Mouse (Mus musculus): ENCODE results near the gene Megf11. TPM values are rescaled to one million over a fixed set of nuclear protein-coding genes. Genes with fewer than 3 reads are reported as not detected.

Megf11 gene
- polyA plus RNA-seq, 1 experiment from 2014 or later = 0.97 TPM

DNA sequence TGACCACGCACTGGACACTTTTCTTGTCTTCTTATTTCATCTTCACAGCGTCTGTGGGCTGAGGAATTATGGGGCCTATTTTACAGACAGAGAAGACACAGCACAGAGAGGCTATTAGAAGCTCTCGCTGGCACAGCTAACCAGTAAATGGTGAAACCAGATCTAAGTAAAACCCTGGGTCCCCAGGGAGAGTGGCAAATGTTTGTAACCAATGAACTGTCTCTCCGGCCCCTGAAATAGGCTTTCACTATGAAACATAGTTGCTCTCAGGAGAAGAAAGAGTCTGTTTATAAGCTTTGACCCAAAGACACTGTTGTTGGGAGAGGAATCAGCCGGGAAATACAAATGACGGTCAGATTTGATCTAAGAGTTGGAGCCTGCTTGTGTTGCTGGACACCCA lies 162.9 kb downstream of the Megf11 start:
- no peak overlapping the region for H3K9ac ChIP-seq (replicated peaks)
- H3K4me3 ChIP-seq (replicated peaks) = no peak overlapping the region
- H3K4me2 ChIP-seq = no peak overlapping the region
- no peak overlapping the region for H3K27ac ChIP-seq
- H3K36me3 ChIP-seq = no peaks in the 10 kb centered on the region
- 77% methylated on average over 6 of the region's 6 CpGs for WGBS
- peaks cover 5% of the 10 kb centered on the region; the same call in 1 of the 2 replicates for H3K27me3 ChIP-seq
- 0 out of 2 replicates have a peak, but pooled peaks cover 7% of the 10 kb centered on the region for H3K4me1 ChIP-seq (replicated peaks)
- H3K9me3 ChIP-seq = no peaks in the 10 kb centered on the region
- ATAC-seq (ENCODE audit: insufficient number of reproducible peaks, insufficient read depth, low FRiP score, low TSS enrichment, low read depth) = no peak

DNA sequence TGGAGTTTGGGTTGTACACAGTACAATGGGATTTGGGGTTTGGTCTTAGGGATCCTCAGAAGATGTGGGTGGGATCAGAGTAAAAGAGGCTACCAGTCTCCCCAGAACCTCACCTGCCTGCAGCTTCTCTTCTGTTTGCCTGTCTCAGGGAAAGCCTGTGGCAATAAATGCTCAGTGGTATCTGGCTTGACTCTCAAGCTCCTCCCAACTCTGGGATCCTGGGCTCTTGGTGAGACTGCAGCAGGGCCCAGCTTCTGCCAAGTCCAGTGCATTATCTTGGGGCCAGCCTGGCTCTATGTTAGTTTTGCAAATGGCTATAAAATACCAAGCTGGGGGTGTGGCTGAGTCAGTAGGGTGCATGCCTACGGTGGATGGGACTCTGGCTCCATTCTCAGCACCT lies 165.9 kb downstream of the Megf11 start:
- WGBS = 88% methylated on average over 1 of the region's 1 CpGs
- Histone ChIP-seq H3K9ac (replicated peaks) (no peak overlapping the region), H3K27me3 (peaks cover 17% of the 10 kb centered on the region), H3K4me1 (replicated peaks) (0 out of 2 replicates have a peak, but pooled peaks cover 3% of the 10 kb centered on the region), H3K27ac (no peak overlapping the region), H3K4me3 (replicated peaks) (no peak overlapping the region), H3K9me3 (no peaks in the 10 kb centered on the region), H3K36me3 (no peaks in the 10 kb centered on the region), H3K4me2 (no peak overlapping the region)
- ATAC-seq (ENCODE audit: insufficient number of reproducible peaks, insufficient read depth, low FRiP score, low TSS enrichment, low read depth) = no peak

DNA sequence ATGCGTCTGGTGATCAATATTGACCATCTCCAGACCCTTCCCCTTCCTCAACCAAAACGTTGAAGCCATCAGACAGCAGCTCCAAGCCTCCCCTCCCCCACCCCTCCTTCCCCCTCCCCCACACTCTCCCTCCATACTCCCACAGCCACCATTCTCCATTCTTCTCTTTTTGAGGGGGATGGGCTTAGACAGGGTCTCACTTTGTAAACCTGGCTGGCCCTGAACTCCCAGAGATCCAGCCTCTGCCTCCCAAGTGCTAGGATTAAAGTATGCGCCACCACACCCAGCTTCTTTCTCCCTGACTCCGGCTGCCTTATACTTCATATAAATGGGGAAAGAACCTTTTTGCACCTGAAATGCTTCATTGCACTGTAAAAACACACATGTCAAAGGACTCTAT lies 166.6 kb downstream of the Megf11 start:
- no peak overlapping the region for H3K4me2 ChIP-seq
- no peak overlapping the region for H3K9ac ChIP-seq (replicated peaks)
- peaks cover 18% of the 10 kb centered on the region for H3K27me3 ChIP-seq
- no peak overlapping the region for H3K4me3 ChIP-seq (replicated peaks)
- no peak overlapping the region for H3K27ac ChIP-seq
- WGBS = 66% methylated on average over 4 of the region's 4 CpGs
- H3K4me1 ChIP-seq (replicated peaks) = no peaks in the 10 kb centered on the region
- no peak for ATAC-seq (ENCODE audit: insufficient number of reproducible peaks, insufficient read depth, low FRiP score, low TSS enrichment, low read depth)
- H3K9me3 ChIP-seq = no peaks in the 10 kb centered on the region
- no peaks in the 10 kb centered on the region for H3K36me3 ChIP-seq

DNA sequence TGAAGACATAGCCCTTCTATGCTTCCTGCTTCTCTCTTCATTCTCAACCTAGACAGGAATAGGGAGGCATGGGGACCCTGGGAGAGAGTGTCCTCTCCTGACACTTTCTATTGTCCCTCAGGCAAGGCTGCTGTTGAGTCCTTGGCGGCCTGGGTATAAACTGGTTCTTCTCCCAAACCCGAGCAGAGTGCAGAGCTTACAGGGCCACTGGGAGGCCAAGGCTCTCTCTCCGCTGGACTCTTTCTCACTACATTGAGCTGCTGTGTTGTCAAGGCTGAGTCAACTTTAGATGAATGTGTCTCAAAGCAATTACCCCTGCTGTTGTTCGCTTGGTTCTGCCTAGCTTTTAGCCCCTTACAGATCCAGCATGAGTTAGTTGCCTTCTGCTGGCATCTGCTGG lies 168.0 kb downstream of the Megf11 start:
- H3K27ac ChIP-seq = no peak overlapping the region
- no peak for ATAC-seq (ENCODE audit: insufficient number of reproducible peaks, insufficient read depth, low FRiP score, low TSS enrichment, low read depth)
- H3K27me3 ChIP-seq = peaks cover 18% of the 10 kb centered on the region
- H3K9ac ChIP-seq (replicated peaks) = no peak overlapping the region
- H3K9me3 ChIP-seq = no peaks in the 10 kb centered on the region
- no peak overlapping the region for H3K4me3 ChIP-seq (replicated peaks)
- H3K36me3 ChIP-seq = no peaks in the 10 kb centered on the region
- 68% methylated on average over 4 of the region's 4 CpGs for WGBS
- no peaks in the 10 kb centered on the region for H3K4me1 ChIP-seq (replicated peaks)
- H3K4me2 ChIP-seq = no peak overlapping the region

DNA sequence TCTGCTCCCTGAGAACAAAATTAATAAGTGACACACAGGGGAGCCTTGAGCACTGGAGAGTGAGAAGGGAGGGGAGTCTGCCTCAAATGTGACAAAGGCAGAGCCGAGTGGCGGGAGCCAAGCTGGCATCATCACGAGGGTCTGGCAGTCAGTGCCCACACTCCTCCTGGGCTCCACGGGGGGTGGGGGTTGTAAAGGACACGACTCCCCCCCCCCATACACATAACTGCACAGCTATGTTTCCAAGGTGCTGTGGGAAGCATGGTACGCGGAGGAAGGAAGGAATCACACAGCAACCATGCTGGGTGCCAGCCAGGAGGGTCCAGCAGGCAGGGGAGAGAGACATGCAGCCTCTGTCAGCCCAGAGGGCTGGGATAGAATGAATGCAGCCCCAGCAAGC lies 170.2 kb downstream of the Megf11 start:
- no peak for ATAC-seq (ENCODE audit: insufficient number of reproducible peaks, insufficient read depth, low FRiP score, low TSS enrichment, low read depth)
- no peak overlapping the region for H3K4me3 ChIP-seq (replicated peaks)
- no peaks in the 10 kb centered on the region for H3K4me1 ChIP-seq (replicated peaks)
- H3K27me3 ChIP-seq = peaks cover 18% of the 10 kb centered on the region
- no peak overlapping the region for H3K4me2 ChIP-seq
- H3K36me3 ChIP-seq = no peaks in the 10 kb centered on the region
- H3K27ac ChIP-seq = no peak overlapping the region
- 68% methylated on average over 7 of the region's 7 CpGs for WGBS
- no peak overlapping the region for H3K9ac ChIP-seq (replicated peaks)
- no peaks in the 10 kb centered on the region for H3K9me3 ChIP-seq

DNA sequence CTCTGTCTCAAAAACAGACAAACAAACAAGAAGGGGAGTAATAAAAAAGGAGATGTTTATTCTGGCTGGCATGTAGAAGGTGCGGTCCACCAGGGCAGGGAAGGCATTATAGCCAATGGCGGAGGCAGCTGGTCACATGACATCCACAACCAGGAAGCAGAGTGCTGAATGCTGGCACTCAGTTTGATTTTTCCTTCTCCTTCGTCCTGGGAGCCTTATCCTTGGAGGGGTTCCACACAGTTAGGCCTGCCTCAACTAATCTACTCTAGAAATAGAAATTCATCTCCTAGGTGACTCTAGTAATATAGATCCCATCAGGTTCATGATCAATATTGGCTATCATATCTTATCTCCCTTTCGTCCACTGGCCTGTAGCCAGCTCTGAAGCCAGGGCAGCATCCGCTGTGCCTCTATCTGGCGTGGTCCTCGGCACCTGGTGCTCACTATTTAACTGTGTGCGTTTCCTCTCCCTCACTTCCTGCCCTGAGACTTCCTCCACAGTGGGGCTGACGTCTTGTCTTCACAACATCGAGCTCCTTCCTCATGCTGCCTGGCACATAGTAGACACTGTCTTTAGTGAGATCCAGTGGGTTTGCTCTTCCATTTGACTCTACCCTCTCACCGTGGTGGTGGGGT lies 171.8 kb downstream of the Megf11 start:
- H3K4me2 ChIP-seq = no peak overlapping the region
- no peaks in the 10 kb centered on the region for H3K9me3 ChIP-seq
- peaks cover 7% of the 10 kb centered on the region for H3K4me1 ChIP-seq (replicated peaks)
- no peak overlapping the region for H3K27ac ChIP-seq
- H3K36me3 ChIP-seq = no peaks in the 10 kb centered on the region
- no peak for ATAC-seq (ENCODE audit: insufficient number of reproducible peaks, insufficient read depth, low FRiP score, low TSS enrichment, low read depth)
- peaks cover 23% of the 10 kb centered on the region for H3K27me3 ChIP-seq
- no peak overlapping the region for H3K4me3 ChIP-seq (replicated peaks)
- WGBS = 84% methylated on average over 11 of the region's 11 CpGs
- no peak overlapping the region for H3K9ac ChIP-seq (replicated peaks)

DNA sequence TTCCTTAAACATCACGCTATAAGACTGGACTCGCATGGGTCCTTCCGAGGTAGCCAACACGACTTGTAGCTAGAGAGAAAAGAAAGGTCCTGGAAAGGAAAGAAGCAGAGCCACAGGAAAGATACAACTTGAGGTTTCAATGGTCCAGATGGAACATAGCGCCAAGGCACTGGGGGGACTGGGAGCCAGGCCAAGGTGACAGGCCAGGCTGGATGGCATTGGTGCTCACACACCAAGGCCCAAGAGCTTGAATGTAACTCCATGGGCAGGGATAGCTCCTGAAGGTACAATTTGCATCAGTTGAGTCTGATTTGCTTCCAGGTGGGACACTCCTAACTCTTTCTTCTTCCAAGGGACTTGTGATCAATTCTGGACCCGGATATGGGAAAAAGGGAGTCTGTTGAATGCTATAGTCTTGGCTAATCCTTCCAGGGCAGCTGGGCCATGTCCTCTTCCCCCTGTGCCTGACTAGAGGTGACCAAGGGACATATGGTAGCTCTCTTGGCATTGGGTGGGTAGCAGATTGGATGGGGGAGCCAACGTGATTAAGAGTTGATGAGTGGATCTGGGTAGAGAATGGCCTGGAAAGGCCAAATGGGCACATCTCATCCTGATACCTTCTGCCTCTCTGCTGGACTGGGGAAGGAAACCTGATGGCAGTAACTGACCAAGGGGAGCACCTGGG lies 172.6 kb downstream of the Megf11 start:
- 92% methylated on average over 7 of the region's 7 CpGs for WGBS
- peaks cover 10% of the 10 kb centered on the region for H3K4me1 ChIP-seq (replicated peaks)
- H3K27me3 ChIP-seq = peaks cover 21% of the 10 kb centered on the region

DNA sequence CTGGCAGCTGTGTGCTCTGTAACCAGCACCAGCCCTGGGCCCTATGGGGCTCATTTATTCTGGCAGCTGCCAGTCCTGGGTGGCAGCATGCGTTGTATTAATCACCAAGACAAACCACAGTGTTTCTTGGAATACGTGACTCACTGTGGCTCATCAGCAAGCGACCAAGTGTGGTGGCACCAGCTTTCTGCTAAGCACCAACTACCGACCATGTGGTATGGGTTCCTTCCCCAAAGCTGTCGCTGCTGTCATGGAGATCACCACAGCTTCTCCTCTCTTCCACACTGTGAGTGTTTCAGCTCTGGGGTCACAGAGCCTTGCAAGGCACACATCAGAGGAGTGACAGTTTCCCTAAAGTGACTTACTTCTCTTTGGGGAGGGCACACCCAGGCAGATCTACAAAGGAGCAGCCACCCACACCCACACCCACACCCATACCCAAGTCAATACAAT lies 178.9 kb downstream of the Megf11 start:
- Histone ChIP-seq H3K9me3 (peaks cover 9% of the 10 kb centered on the region; the same call in 1 of the 2 replicates), H3K9ac (replicated peaks) (no peak overlapping the region), H3K27ac (no peak overlapping the region), H3K36me3 (no peaks in the 10 kb centered on the region), H3K4me2 (no peak overlapping the region), H3K4me1 (replicated peaks) (peaks cover 36% of the 10 kb centered on the region), H3K4me3 (replicated peaks) (no peak overlapping the region), H3K27me3 (peaks cover 4% of the 10 kb centered on the region; the same call in 1 of the 2 replicates)
- no peak for ATAC-seq (ENCODE audit: insufficient number of reproducible peaks, insufficient read depth, low FRiP score, low TSS enrichment, low read depth)
- 82% methylated on average over 5 of the region's 5 CpGs for WGBS

More for the DNA sequence above, 172.6 kb downstream of the Megf11 start:
- no peak for ATAC-seq (ENCODE audit: insufficient number of reproducible peaks, insufficient read depth, low FRiP score, low TSS enrichment, low read depth)
- Histone ChIP-seq H3K36me3 (no peaks in the 10 kb centered on the region), H3K9me3 (peaks cover 4% of the 10 kb centered on the region; the same call in 1 of the 2 replicates), H3K27ac (no peak overlapping the region), H3K4me2 (no peak overlapping the region), H3K9ac (replicated peaks) (no peak overlapping the region), H3K4me3 (replicated peaks) (no peak overlapping the region)

DNA sequence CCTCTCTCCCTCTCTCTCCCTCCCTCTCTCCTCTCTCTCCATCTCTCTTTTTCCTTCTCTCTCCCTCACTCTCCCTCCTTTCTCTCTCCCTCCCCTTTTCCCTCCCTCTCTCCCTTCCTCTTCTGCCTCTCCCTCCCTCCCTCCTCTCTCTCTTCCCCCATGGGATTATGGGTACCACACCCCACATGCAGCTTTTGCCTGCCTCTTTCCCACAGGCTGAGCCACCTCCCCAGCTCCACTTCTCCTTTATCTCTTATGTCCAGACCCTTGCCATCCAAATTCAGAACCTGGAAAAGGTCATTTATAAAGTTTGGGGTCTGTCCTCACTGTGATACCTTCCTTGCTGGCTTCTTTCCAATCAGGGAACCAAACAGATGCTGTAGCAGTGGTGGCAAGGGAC lies 180.5 kb downstream of the Megf11 start:
- no peak overlapping the region for H3K4me3 ChIP-seq (replicated peaks)
- H3K9me3 ChIP-seq = peaks cover 9% of the 10 kb centered on the region; the same call in 1 of the 2 replicates
- ATAC-seq (ENCODE audit: insufficient number of reproducible peaks, insufficient read depth, low FRiP score, low TSS enrichment, low read depth) = no peak
- H3K27ac ChIP-seq = 0 out of 2 replicates have a peak overlapping the region, but pooled peaks have one; percentile 12
- no peak overlapping the region for H3K4me2 ChIP-seq
- no peak overlapping the region for H3K9ac ChIP-seq (replicated peaks)
- peaks cover 5% of the 10 kb centered on the region; the same call in 1 of the 2 replicates for H3K27me3 ChIP-seq
- H3K4me1 ChIP-seq (replicated peaks) = peaks cover 40% of the 10 kb centered on the region
- H3K36me3 ChIP-seq = no peaks in the 10 kb centered on the region

DNA sequence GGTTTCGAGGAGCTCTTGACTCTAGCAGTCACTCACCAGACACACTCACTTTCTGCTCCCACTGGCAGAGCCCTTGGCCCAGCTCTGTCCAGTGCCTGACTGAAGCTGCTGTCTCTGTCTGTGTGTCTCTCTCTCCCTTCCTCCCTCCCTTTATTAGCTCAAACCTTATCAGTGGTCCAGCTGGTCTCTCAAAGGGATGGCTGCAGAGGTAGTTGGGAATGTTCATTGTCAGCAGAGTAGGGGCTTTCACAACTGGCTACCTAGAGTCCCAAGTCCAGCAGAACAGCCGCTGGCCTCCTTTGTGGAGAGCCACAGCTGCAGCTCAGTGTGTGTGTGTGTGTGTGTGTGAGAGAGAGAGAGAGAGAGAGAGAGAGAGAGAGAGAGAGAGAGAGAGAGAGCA lies 180.9 kb downstream of the Megf11 start:
- WGBS = 39% methylated on average over 2 of the region's 2 CpGs
- Histone ChIP-seq H3K9me3 (peaks cover 9% of the 10 kb centered on the region; the same call in 1 of the 2 replicates), H3K27ac (0 out of 2 replicates have a peak overlapping the region, but pooled peaks have one; percentile 12), H3K9ac (replicated peaks) (no peak overlapping the region), H3K4me3 (replicated peaks) (no peak overlapping the region), H3K27me3 (peaks cover 8% of the 10 kb centered on the region; the same call in 1 of the 2 replicates), H3K4me2 (no peak overlapping the region), H3K36me3 (no peaks in the 10 kb centered on the region), H3K4me1 (replicated peaks) (peaks cover 41% of the 10 kb centered on the region)
- ATAC-seq (ENCODE audit: insufficient number of reproducible peaks, insufficient read depth, low FRiP score, low TSS enrichment, low read depth) = no peak

DNA sequence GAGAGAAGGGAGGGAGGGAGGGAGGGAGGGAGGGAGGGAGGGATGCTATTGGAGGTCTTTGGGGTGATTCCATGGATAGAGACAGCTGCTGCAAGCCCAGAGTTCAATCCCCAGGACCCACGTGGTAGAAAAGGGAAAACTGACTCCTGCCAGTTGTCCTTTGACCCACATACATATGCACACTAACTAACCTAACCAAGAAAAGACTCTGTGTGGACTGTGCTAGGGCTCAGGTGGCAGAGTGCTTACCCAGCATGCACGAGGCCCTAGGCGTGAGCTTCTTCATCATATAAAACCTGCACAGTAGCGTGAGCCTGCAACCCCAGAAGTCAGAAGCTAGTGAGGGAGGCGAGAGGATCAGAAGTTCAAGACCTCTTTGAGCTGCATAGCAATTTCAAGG lies 182.1 kb downstream of the Megf11 start:
- H3K9ac ChIP-seq (replicated peaks) = no peak overlapping the region
- 45% methylated on average over 5 of the region's 5 CpGs for WGBS
- ATAC-seq (ENCODE audit: insufficient number of reproducible peaks, insufficient read depth, low FRiP score, low TSS enrichment, low read depth) = no peak
- H3K4me3 ChIP-seq (replicated peaks) = no peak overlapping the region
- H3K4me2 ChIP-seq = no peak overlapping the region
- peaks cover 9% of the 10 kb centered on the region; the same call in 1 of the 2 replicates for H3K27me3 ChIP-seq
- no peak overlapping the region for H3K27ac ChIP-seq
- H3K36me3 ChIP-seq = no peaks in the 10 kb centered on the region
- peaks cover 40% of the 10 kb centered on the region for H3K4me1 ChIP-seq (replicated peaks)
- peaks cover 9% of the 10 kb centered on the region; the same call in 1 of the 2 replicates for H3K9me3 ChIP-seq

All from limb, embryonic 12.5 days (tissue).